Mouse (Mus musculus) bone marrow, adult 2 months (tissue): ENCODE measurements around the gene Gal3st2b.
"Not testable (repeated sequence)": the region's sequence is repeated elsewhere in the genome, so short reads cannot be mapped to it uniquely, and the experiment has no call there.

Source experiments
- CTCF ChIP-seq: fragments of 200-500 bp; IDR thresholded peaks from 2 replicates; pipeline ENCODE4 v1.5.1; 2011; ENCODE audit warnings: low read length, control low read depth; ENCODE audit not compliant: control insufficient read depth, insufficient read depth
- POLR2A ChIP-seq: fragments of 200-500 bp; IDR thresholded peaks from 2 replicates; pipeline ENCODE4 v1.6.1; 2011; ENCODE audit warnings: low read depth, mild to moderate bottlenecking, control low read depth, low read length, borderline replicate concordance; ENCODE audit not compliant: control insufficient read depth

- not testable (repeated sequence) for TF ChIP-seq POLR2A, CTCF
These were observed 4.5 kb downstream of the Gal3st2b start for GRCm38 (mm10) chr1:93922609-93923008.
